Mouse (Mus musculus): ENCODE data around the gene Phyhd1. TPM values are rescaled to one million over a fixed set of nuclear protein-coding genes. Genes with fewer than 3 reads are reported as not detected.

Gene Phyhd1
- polyA plus RNA-seq, 1 experiment from 2014 or later = 6.9 TPM

DNA sequence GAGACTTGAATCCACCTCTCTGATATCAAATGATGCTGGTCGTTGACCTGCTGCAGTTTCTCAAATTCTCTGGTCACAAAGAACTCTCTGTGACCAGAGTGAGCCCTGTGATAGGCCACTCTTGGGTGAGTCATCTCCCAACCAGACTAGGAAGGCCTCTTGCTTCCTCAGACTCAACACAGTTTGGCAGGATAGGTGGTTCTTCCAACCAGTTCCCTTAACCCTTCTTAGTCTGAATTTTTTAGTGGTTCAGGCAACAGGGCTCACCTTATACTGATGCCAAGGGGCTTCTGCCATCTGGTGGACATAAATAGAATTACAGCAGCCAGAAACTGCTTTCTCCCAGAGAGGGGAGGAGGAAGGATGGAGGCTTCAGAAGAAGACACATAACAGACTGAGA lies 4.1 kb downstream of the Phyhd1 start:
- no peak overlapping the region for H3K4me3 ChIP-seq (replicated peaks; ENCODE audit: low read length)
- 70% methylated on average over 1 of the region's 1 CpGs for WGBS
- H3K36me3 ChIP-seq (replicated peaks; ENCODE audit: control insufficient read depth, insufficient read depth) = peaks cover 1% of the 10 kb centered on the region
- peak; percentile 84 for DNase-seq (ENCODE audit: low spot score)
- H3K27ac ChIP-seq = no peak overlapping the region
- ATAC-seq (ENCODE audit: low FRiP score) = peak; percentile 72
- H3K9ac ChIP-seq = no peak overlapping the region
- H3K27me3 ChIP-seq (ENCODE audit: control insufficient read depth, insufficient read depth, low read length) = no peaks in the 10 kb centered on the region
- no peak overlapping the region for H3K4me2 ChIP-seq (replicated peaks)
- no peaks in the 10 kb centered on the region for H3K9me3 ChIP-seq (ENCODE audit: control insufficient read depth, low read length)
- H3K4me1 ChIP-seq (replicated peaks; ENCODE audit: control insufficient read depth, insufficient read depth, low read length) = peaks cover 11% of the 10 kb centered on the region

DNA sequence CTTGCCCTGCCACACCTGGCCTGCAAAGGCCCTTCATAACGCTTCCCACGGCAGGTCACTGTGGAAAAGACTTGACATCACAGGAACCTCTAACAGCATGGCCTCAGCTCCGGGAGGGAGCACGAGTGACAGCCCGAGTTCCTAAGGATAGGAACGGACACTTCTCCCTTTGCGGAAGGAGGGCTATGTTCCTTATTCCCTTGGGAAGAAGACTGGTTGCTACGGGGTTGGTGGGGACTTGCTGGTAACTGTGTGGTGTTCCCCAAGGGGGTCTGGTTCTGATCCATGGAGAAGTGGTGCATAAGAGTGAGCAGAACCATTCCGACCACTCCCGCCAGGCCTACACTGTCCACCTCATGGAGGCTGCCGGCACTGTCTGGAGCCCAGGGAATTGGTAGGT lies 14.7 kb downstream of the Phyhd1 start, which contains the start of gene Gm28038:
Gene Gm28038 (plus strand): TSS at position 301 of the 400 bp plus-strand sequence.
- Histone ChIP-seq H3K27me3 (ENCODE audit: control insufficient read depth, insufficient read depth, low read length) (no peaks in the 10 kb centered on the region), H3K4me2 (replicated peaks) (no peak within 1 kb of the TSS), H3K4me1 (replicated peaks; ENCODE audit: control insufficient read depth, insufficient read depth, low read length) (peaks cover 8% of the 10 kb centered on the region), H3K9me3 (ENCODE audit: control insufficient read depth, low read length) (no peaks in the 10 kb centered on the region), H3K9ac (no peak within 1 kb of the TSS), H3K4me3 (replicated peaks; ENCODE audit: low read length) (no peak within 1 kb of the TSS), H3K36me3 (replicated peaks; ENCODE audit: control insufficient read depth, insufficient read depth) (0 out of 2 replicates have a peak, but pooled peaks cover 11% of the 10 kb centered on the region), H3K27ac (no peak within 1 kb of the TSS)
- ATAC-seq (ENCODE audit: low FRiP score) = no peak
- WGBS = 91% methylated on average over 11 of the region's 11 CpGs
- no peak for DNase-seq (ENCODE audit: low spot score)

- no peak overlapping the region for H3K9ac ChIP-seq
- WGBS = 84% methylated on average over 3 of the region's 3 CpGs
- H3K4me3 ChIP-seq (replicated peaks; ENCODE audit: low read length) = no peak overlapping the region
- 0 out of 2 replicates have a peak, but pooled peaks cover 11% of the 10 kb centered on the region for H3K36me3 ChIP-seq (replicated peaks; ENCODE audit: control insufficient read depth, insufficient read depth)
- H3K27me3 ChIP-seq (ENCODE audit: control insufficient read depth, insufficient read depth, low read length) = no peaks in the 10 kb centered on the region
- no peak overlapping the region for H3K27ac ChIP-seq
- DNase-seq (ENCODE audit: low spot score) (no peak), ATAC-seq (ENCODE audit: low FRiP score) (no peak)
- peaks cover 8% of the 10 kb centered on the region for H3K4me1 ChIP-seq (replicated peaks; ENCODE audit: control insufficient read depth, insufficient read depth, low read length)
- no peaks in the 10 kb centered on the region for H3K9me3 ChIP-seq (ENCODE audit: control insufficient read depth, low read length)
- H3K4me2 ChIP-seq (replicated peaks) = no peak overlapping the region
These were observed 15.6 kb downstream of the Phyhd1 start for GRCm38 (mm10) chr2:30281651-30282050.

GRCm38 (mm10) chr2:30283193-30283592 lies 17.2 kb downstream of the Phyhd1 start:
- no peak overlapping the region for H3K4me2 ChIP-seq (replicated peaks)
- H3K4me3 ChIP-seq (replicated peaks; ENCODE audit: low read length) = no peak overlapping the region
- no peaks in the 10 kb centered on the region for H3K9me3 ChIP-seq (ENCODE audit: control insufficient read depth, low read length)
- H3K27me3 ChIP-seq (ENCODE audit: control insufficient read depth, insufficient read depth, low read length) = no peaks in the 10 kb centered on the region
- 0 out of 2 replicates have a peak, but pooled peaks cover 11% of the 10 kb centered on the region for H3K36me3 ChIP-seq (replicated peaks; ENCODE audit: control insufficient read depth, insufficient read depth)
- H3K27ac ChIP-seq = no peak overlapping the region
- ATAC-seq (ENCODE audit: low FRiP score) = no peak
- no peak for DNase-seq (ENCODE audit: low spot score)
- H3K9ac ChIP-seq = no peak overlapping the region
- 85% methylated on average over 2 of the region's 2 CpGs for WGBS
- peaks cover 20% of the 10 kb centered on the region for H3K4me1 ChIP-seq (replicated peaks; ENCODE audit: control insufficient read depth, insufficient read depth, low read length)

- Histone ChIP-seq H3K9ac (no peak overlapping the region), H3K4me3 (replicated peaks; ENCODE audit: low read length) (peak overlapping the region; percentile 90), H3K27ac (no peak overlapping the region), H3K4me2 (replicated peaks) (peak overlapping the region; percentile 92), H3K36me3 (replicated peaks; ENCODE audit: control insufficient read depth, insufficient read depth) (0 out of 2 replicates have a peak, but pooled peaks cover 11% of the 10 kb centered on the region), H3K27me3 (ENCODE audit: control insufficient read depth, insufficient read depth, low read length) (no peaks in the 10 kb centered on the region), H3K9me3 (ENCODE audit: control insufficient read depth, low read length) (no peaks in the 10 kb centered on the region), H3K4me1 (replicated peaks; ENCODE audit: control insufficient read depth, insufficient read depth, low read length) (peaks cover 20% of the 10 kb centered on the region)
- ATAC-seq (ENCODE audit: low FRiP score) (no peak), DNase-seq (ENCODE audit: low spot score) (no peak)
- WGBS = 91% methylated on average over 5 of the region's 5 CpGs
These were observed 19.0 kb downstream of the Phyhd1 start for GRCm38 (mm10) chr2:30285004-30285403.

DNA sequence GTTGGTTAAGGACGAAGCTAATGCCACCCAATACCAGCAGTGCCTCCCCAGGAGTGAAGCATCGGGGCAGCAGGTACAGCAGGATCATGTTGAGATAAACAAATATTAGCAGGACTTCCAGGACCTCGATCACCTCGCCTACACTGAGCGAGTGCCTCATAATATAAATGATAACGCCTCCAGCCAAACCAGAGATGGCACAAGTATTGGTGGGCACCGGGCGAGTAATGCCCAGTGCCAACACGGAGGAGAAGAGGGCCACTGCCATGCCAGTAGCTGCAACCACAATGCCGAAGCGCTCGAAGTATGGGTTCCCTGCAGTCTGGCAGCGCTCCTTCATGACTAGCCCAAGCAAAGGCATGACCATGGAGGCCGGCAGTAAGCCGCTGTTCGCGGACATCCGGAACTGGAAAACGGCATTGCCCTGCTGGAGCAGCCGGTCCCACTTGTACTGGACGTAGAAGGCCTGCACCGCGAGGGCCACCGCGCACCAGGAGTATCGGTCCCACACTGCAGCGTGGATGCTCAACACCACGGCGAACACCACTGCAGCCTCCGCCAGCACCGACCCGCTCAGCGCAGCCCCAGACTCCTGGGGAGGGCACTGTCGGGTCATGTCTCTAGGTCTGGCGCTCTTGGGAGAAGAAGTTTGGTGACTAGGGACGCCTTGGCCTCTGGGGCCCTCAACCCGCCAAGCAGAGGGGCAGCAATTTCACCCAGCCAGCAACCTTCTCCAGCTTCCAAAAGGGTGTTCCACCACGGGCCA lies 19.6 kb downstream of the Phyhd1 start:
- peak overlapping the region; percentile 90 for H3K4me3 ChIP-seq (replicated peaks; ENCODE audit: low read length)
- DNase-seq (ENCODE audit: low spot score) (no peak), ATAC-seq (ENCODE audit: low FRiP score) (peak; percentile 76)
- 0 out of 2 replicates have a peak, but pooled peaks cover 11% of the 10 kb centered on the region for H3K36me3 ChIP-seq (replicated peaks; ENCODE audit: control insufficient read depth, insufficient read depth)
- no peaks in the 10 kb centered on the region for H3K27me3 ChIP-seq (ENCODE audit: control insufficient read depth, insufficient read depth, low read length)
- no peaks in the 10 kb centered on the region for H3K9me3 ChIP-seq (ENCODE audit: control insufficient read depth, low read length)
- H3K4me1 ChIP-seq (replicated peaks; ENCODE audit: control insufficient read depth, insufficient read depth, low read length) = peaks cover 20% of the 10 kb centered on the region
- H3K9ac ChIP-seq = peak overlapping the region; percentile 85
- H3K27ac ChIP-seq = peak overlapping the region; percentile 64; the same call in 1 of the 2 replicates
- 16% methylated on average over 38 of the region's 38 CpGs for WGBS
- H3K4me2 ChIP-seq (replicated peaks) = peak overlapping the region; percentile 92

GRCm38 (mm10) chr2:30286192-30287026 lies 20.4 kb downstream of the Phyhd1 start, which contains the start of the genes Dolk and Nup188:
Gene Dolk, minus strand, starts transcription at chr2:30286334.
Gene Nup188, plus strand, starts transcription at chr2:30286397.
- DNase-seq (ENCODE audit: low spot score) = peak; percentile 98
- under 1% methylated on average over 65 of the region's 68 CpGs for WGBS
- no peaks in the 10 kb centered on the region for H3K9me3 ChIP-seq (ENCODE audit: control insufficient read depth, low read length)
- peak within 1 kb of the TSS; percentile 85 for H3K9ac ChIP-seq
- H3K4me3 ChIP-seq (replicated peaks; ENCODE audit: low read length) = peak within 1 kb of the TSS; percentile 90
- ATAC-seq (ENCODE audit: low FRiP score) = peak; percentile 93
- H3K27ac ChIP-seq = peak within 1 kb of the TSS; percentile 64
- no peaks in the 10 kb centered on the region for H3K27me3 ChIP-seq (ENCODE audit: control insufficient read depth, insufficient read depth, low read length)
- H3K36me3 ChIP-seq (replicated peaks; ENCODE audit: control insufficient read depth, insufficient read depth) = 0 out of 2 replicates have a peak, but pooled peaks cover 11% of the 10 kb centered on the region
- H3K4me2 ChIP-seq (replicated peaks) = peak within 1 kb of the TSS; percentile 92
- H3K4me1 ChIP-seq (replicated peaks; ENCODE audit: control insufficient read depth, insufficient read depth, low read length) = peaks cover 20% of the 10 kb centered on the region

- peak overlapping the region; percentile 92 for H3K4me2 ChIP-seq (replicated peaks)
- ATAC-seq (ENCODE audit: low FRiP score) = no peak
- peak overlapping the region; percentile 90 for H3K4me3 ChIP-seq (replicated peaks; ENCODE audit: low read length)
- H3K9ac ChIP-seq = peak overlapping the region; percentile 85
- peak; percentile 31 for DNase-seq (ENCODE audit: low spot score)
- no peaks in the 10 kb centered on the region for H3K27me3 ChIP-seq (ENCODE audit: control insufficient read depth, insufficient read depth, low read length)
- H3K4me1 ChIP-seq (replicated peaks; ENCODE audit: control insufficient read depth, insufficient read depth, low read length) = peaks cover 20% of the 10 kb centered on the region
- H3K27ac ChIP-seq = peak overlapping the region; percentile 51; the same call in 1 of the 2 replicates
- no peaks in the 10 kb centered on the region for H3K9me3 ChIP-seq (ENCODE audit: control insufficient read depth, low read length)
- under 1% methylated on average over 10 of the region's 10 CpGs for WGBS
- H3K36me3 ChIP-seq (replicated peaks; ENCODE audit: control insufficient read depth, insufficient read depth) = 0 out of 2 replicates have a peak, but pooled peaks cover 11% of the 10 kb centered on the region
These were observed 21.0 kb downstream of the Phyhd1 start for GRCm38 (mm10) chr2:30287027-30287373.

GRCm38 (mm10) chr2:30299525-30299924 lies 33.5 kb downstream of the Phyhd1 start:
- ATAC-seq (ENCODE audit: low FRiP score) (no peak), DNase-seq (ENCODE audit: low spot score) (no peak)
- 87% methylated on average over 3 of the region's 3 CpGs for WGBS
- no peaks in the 10 kb centered on the region for H3K4me1 ChIP-seq (replicated peaks; ENCODE audit: control insufficient read depth, insufficient read depth, low read length)
- H3K9ac ChIP-seq = no peak overlapping the region
- H3K4me2 ChIP-seq (replicated peaks) = no peak overlapping the region
- H3K27ac ChIP-seq = no peak overlapping the region
- no peak overlapping the region for H3K4me3 ChIP-seq (replicated peaks; ENCODE audit: low read length)
- no peaks in the 10 kb centered on the region for H3K9me3 ChIP-seq (ENCODE audit: control insufficient read depth, low read length)
- H3K36me3 ChIP-seq (replicated peaks; ENCODE audit: control insufficient read depth, insufficient read depth) = peaks cover 76% of the 10 kb centered on the region
- H3K27me3 ChIP-seq (ENCODE audit: control insufficient read depth, insufficient read depth, low read length) = no peaks in the 10 kb centered on the region

Measured in hindbrain, embryonic 14.5 days (tissue).